Mouse (Mus musculus) lung, postnatal 10 days (tissue): ENCODE data around the gene Rassf1.
A peak's percentile ranks its signal among the peaks of the same experiment; 100 is the strongest.
"Not testable (repeated sequence)": the region's sequence is repeated elsewhere in the genome, so short reads cannot be mapped to it uniquely, and the experiment has no call there.

Experiments used
- DNase-seq: peaks from one replicate; pipeline ENCODE4 v3.0.0; 2021

Gene Rassf1

GRCm38 (mm10) chr9:107563029-107563581 is 11.8 kb downstream of the Rassf1 start, which contains the start of gene Tusc2:
TSS of gene Tusc2 (plus strand) at chr9:107563255.
- peak; percentile 96 for DNase-seq

GRCm38 (mm10) chr9:107565556-107565955 is 14.2 kb downstream of the Rassf1 start:
- peak; percentile 65 for DNase-seq

- DNase-seq: peak; percentile 94
Measured at GRCm38 (mm10) chr9:107566041-107566709, 14.8 kb downstream of the Rassf1 start.

GRCm38 (mm10) chr9:107566855-107567254 is 15.5 kb downstream of the Rassf1 start:
- peak; percentile 82 for DNase-seq

GRCm38 (mm10) chr9:107567702-107568319 is 16.5 kb downstream of the Rassf1 start, which contains the start of gene Hyal2:
TSS of gene Hyal2 (plus strand) at chr9:107567945.
- DNase-seq: peak; percentile 76

GRCm38 (mm10) chr9:107568331-107569261 is 17.2 kb downstream of the Rassf1 start:
- peak; percentile 92 for DNase-seq

GRCm38 (mm10) chr9:107569270-107569669 is 17.9 kb downstream of the Rassf1 start:
- no peak for DNase-seq

GRCm38 (mm10) chr9:107570016-107570415 is 18.7 kb downstream of the Rassf1 start:
- no peak for DNase-seq

- no peak for DNase-seq
Measured at GRCm38 (mm10) chr9:107570845-107571244, 19.5 kb downstream of the Rassf1 start.

GRCm38 (mm10) chr9:107571534-107572326 is 20.4 kb downstream of the Rassf1 start:
- peak; percentile 56 for DNase-seq

GRCm38 (mm10) chr9:107572327-107572662 is 20.9 kb downstream of the Rassf1 start:
- DNase-seq: no peak

- DNase-seq: not testable (repeated sequence)
Measured at GRCm38 (mm10) chr9:107573774-107574173, 22.4 kb downstream of the Rassf1 start.

- no peak for DNase-seq
Measured at GRCm38 (mm10) chr9:107575579-107576356, 24.4 kb downstream of the Rassf1 start.

- DNase-seq: peak; percentile 94
Measured at GRCm38 (mm10) chr9:107576357-107577107, 25.2 kb downstream of the Rassf1 start, which contains the start of gene Hyal1. TSS of gene Hyal1 (plus strand) at chr9:107576927.

- DNase-seq: no peak
Measured at GRCm38 (mm10) chr9:107577871-107578270, 26.5 kb downstream of the Rassf1 start.

- DNase-seq: no peak
Measured at GRCm38 (mm10) chr9:107578587-107578986, 27.2 kb downstream of the Rassf1 start, which contains the start of gene Naa80. TSS of gene Naa80 (plus strand) at chr9:107578887.

- DNase-seq: no peak
Measured at GRCm38 (mm10) chr9:107579023-107579900, 27.9 kb downstream of the Rassf1 start.

GRCm38 (mm10) chr9:107580501-107581317 is 29.4 kb downstream of the Rassf1 start, which contains the start of gene Hyal3:
TSS of gene Hyal3 (plus strand) at chr9:107580818.
- DNase-seq: peak; percentile 98
